Mouse (Mus musculus): Measurements from ENCODE around the gene Nbea. TPM values are rescaled to one million over a fixed set of nuclear protein-coding genes. Genes with fewer than 3 reads are reported as not detected.

Gene Nbea
- polyA plus RNA-seq, 1 experiment, result 3.6 TPM

DNA sequence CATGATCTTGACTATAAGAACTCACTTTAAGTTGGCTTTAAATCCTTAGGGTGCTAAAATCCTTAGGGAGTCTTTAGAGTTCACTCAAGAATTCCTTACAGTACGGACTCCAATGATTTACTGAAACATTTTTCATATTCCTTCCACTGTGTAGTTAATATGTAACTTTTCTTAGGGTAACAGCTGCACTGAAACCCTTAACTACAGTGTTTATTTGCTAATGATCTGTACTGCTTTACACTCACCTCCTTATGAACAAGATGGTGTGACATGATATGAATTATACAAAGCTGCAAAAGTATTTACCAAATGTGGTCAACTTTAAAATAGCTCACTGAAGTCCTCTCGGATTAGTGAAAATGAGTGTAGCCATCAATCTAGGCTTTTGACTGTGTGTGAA, 365.4 kb downstream of the Nbea start:
- Histone ChIP-seq H3K27me3 (ENCODE audit: control insufficient read depth, insufficient read depth, insufficient read length) (no peaks in the 10 kb centered on the region), H3K79me2 (ENCODE audit: control insufficient read depth, insufficient read depth) (no peaks in the 10 kb centered on the region), H3K4me3 (no peak overlapping the region), H3K4me2 (ENCODE audit: low read depth) (no peak overlapping the region), H3K36me3 (ENCODE audit: control insufficient read depth, insufficient read depth) (no peaks in the 10 kb centered on the region), H3ac (ENCODE audit: control insufficient read depth, insufficient read length) (no peak overlapping the region)
- no peak for TF ChIP-seq CEBPB (IDR thresholded peaks at IDR 0.05; ENCODE audit: insufficient read depth, poor library complexity, severe bottlenecking)
- no peak for TF ChIP-seq MYOG (IDR thresholded peaks at IDR 0.05; ENCODE audit: control insufficient read depth in 1 of 3, insufficient read depth in 1 of 3, insufficient read length in 2 of 3, low read depth in 2 of 3)
- no peak for TF ChIP-seq USF1 (IDR thresholded peaks at IDR 0.05; ENCODE audit: low read depth)

DNA sequence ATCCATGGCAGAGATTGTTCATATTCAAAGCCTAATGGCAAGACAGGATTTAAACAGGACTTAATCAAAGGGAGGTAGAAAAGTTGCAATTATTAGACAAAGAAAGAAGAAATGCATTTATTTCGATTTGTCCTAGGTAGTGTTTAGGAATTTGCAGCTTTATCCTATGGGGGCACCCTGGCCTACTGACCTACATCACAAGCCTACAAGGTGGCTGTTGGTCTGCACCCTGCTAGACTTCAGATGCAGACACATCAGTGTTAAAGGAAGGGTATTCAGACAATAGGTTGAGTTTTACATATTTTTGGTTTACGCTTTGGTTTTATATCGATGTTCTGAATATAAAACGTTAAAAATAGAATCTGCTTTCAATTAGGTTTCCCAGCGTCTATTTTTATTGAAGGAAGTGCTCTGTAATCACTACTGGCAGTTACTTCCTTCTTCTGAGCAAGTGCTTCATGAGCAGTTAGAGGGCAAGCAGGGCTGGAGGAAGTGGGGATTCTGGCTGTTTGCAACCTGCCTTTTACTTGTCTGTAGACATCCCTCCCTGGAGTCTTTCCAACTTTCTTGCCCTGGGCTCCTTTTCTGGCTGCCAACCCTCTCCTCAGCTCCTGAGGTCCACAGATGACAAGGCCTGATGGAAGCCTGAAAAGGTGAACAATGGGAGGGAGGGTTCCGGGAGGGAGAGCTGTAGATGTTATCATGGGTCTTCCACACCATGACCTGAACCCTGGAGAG, 366.7 kb downstream of the Nbea start:
- no peak overlapping the region for H3K4me2 ChIP-seq (ENCODE audit: low read depth)
- H3K36me3 ChIP-seq (ENCODE audit: control insufficient read depth, insufficient read depth), result no peaks in the 10 kb centered on the region

DNA sequence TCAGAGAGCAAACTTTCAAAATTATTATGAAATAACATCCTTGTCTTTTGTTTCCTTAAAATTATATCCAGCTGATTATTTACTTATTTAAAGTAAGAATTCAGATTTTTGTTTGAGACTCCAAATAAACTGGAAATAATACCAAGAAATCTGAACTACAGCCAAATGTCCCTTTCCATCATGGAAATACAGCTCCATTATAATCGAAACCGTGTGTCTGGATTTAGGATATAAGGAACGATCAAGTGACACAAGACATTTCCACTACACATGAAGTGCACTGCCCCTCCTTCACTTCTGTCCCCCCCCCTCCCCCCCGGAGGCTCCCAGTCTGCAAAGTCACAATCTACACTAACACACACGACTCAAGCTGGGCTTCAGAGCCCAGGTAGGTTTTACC, 367.4 kb downstream of the Nbea start:
- Histone ChIP-seq H3K36me3 (ENCODE audit: control insufficient read depth, insufficient read depth) (no peaks in the 10 kb centered on the region), H3ac (ENCODE audit: control insufficient read depth, insufficient read length) (no peak overlapping the region)
- TF ChIP-seq USF1 (IDR thresholded peaks at IDR 0.05; ENCODE audit: low read depth) (no peak), REST (IDR thresholded peaks at IDR 0.05; ENCODE audit: insufficient read depth, insufficient read length) (no peak), CEBPB (IDR thresholded peaks at IDR 0.05; ENCODE audit: insufficient read depth, poor library complexity, severe bottlenecking) (no peak), POLR2AphosphoS2 (IDR thresholded peaks at IDR 0.05; ENCODE audit: insufficient read length, low read depth) (no peak), MAX (IDR thresholded peaks at IDR 0.05; ENCODE audit: low read depth) (no peak), E2F4 (IDR thresholded peaks at IDR 0.05; ENCODE audit: insufficient read depth) (no peak), MYOG (IDR thresholded peaks at IDR 0.05; ENCODE audit: control insufficient read depth in 1 of 3, insufficient read depth in 1 of 3, insufficient read length in 2 of 3, low read depth in 2 of 3) (no peak), TCF3 (IDR thresholded peaks at IDR 0.05; ENCODE audit: insufficient read length, low read depth) (no peak)

More for the DNA sequence above, 366.7 kb downstream of the Nbea start:
- Histone ChIP-seq H3K27me3 (ENCODE audit: control insufficient read depth, insufficient read depth, insufficient read length) (no peaks in the 10 kb centered on the region), H3K79me2 (ENCODE audit: control insufficient read depth, insufficient read depth) (no peaks in the 10 kb centered on the region), H3K4me3 (no peak overlapping the region), H3ac (ENCODE audit: control insufficient read depth, insufficient read length) (no peak overlapping the region)
- no peak for TF ChIP-seq SRF (IDR thresholded peaks at IDR 0.05; ENCODE audit: control insufficient read depth, insufficient read length, low read depth)
- TF ChIP-seq CEBPB (IDR thresholded peaks at IDR 0.05; ENCODE audit: insufficient read depth, poor library complexity, severe bottlenecking), result no peak

DNA sequence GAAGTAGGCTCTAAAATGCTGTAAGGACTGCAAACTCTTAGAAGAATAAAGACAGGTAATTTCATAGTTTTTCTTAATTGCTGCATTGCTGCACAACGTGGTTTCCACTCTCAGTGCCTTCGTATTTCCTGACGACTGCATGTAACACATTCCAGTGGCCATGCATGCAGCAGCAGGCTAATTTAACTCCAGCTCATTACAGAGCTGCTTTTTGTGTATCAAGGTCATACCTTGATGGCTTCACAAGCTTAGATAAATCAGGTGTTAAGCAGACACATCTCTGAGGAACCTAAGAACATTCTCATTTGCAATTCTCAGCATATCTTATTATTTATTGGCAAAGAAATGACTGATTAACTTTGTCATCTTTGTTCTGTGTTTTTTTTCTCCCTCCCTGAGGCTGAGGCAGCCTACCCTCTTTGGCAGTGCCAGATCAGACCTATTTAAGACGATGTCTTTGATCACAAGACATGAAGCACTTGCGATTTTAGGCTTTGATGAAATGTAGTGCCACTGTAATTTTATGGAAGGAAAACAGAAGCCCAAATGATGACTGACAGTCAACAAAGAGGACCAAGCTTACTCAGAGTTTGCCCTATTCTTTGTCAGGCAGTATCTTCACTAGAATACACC, 368.4 kb downstream of the Nbea start:
- Histone ChIP-seq H3ac (ENCODE audit: control insufficient read depth, insufficient read length) (no peak overlapping the region), H3K36me3 (ENCODE audit: control insufficient read depth, insufficient read depth) (no peaks in the 10 kb centered on the region), H3K27me3 (ENCODE audit: control insufficient read depth, insufficient read depth, insufficient read length) (no peaks in the 10 kb centered on the region), H3K4me2 (ENCODE audit: low read depth) (no peak overlapping the region), H3K79me2 (ENCODE audit: control insufficient read depth, insufficient read depth) (no peaks in the 10 kb centered on the region), H3K4me3 (no peak overlapping the region)
- TF ChIP-seq MYOD1 (IDR thresholded peaks at IDR 0.05; ENCODE audit: control insufficient read depth in 1 of 3, insufficient read length in 2 of 3, low read depth in 2 of 3) (no peak), MAX (IDR thresholded peaks at IDR 0.05; ENCODE audit: low read depth) (no peak), CEBPB (IDR thresholded peaks at IDR 0.05; ENCODE audit: insufficient read depth, poor library complexity, severe bottlenecking) (no peak), POLR2AphosphoS2 (IDR thresholded peaks at IDR 0.05; ENCODE audit: insufficient read length, low read depth) (no peak), POLR2A (IDR thresholded peaks at IDR 0.05; ENCODE audit: insufficient read length, low read depth) (no peak), SRF (IDR thresholded peaks at IDR 0.05; ENCODE audit: control insufficient read depth, insufficient read length, low read depth) (no peak), TCF12 (IDR thresholded peaks at IDR 0.05; ENCODE audit: insufficient read depth, poor library complexity, severe bottlenecking) (no peak), MYOG (IDR thresholded peaks at IDR 0.05; ENCODE audit: control insufficient read depth in 1 of 3, insufficient read depth in 1 of 3, insufficient read length in 2 of 3, low read depth in 2 of 3) (no peak), USF1 (IDR thresholded peaks at IDR 0.05; ENCODE audit: low read depth) (no peak), TCF3 (IDR thresholded peaks at IDR 0.05; ENCODE audit: insufficient read length, low read depth) (no peak), REST (IDR thresholded peaks at IDR 0.05; ENCODE audit: insufficient read depth, insufficient read length) (no peak), E2F4 (IDR thresholded peaks at IDR 0.05; ENCODE audit: insufficient read depth) (no peak)

More for the DNA sequence above, 367.4 kb downstream of the Nbea start:
- Histone ChIP-seq H3K27me3 (ENCODE audit: control insufficient read depth, insufficient read depth, insufficient read length) (no peaks in the 10 kb centered on the region), H3K4me2 (ENCODE audit: low read depth) (no peak overlapping the region), H3K79me2 (ENCODE audit: control insufficient read depth, insufficient read depth) (no peaks in the 10 kb centered on the region), H3K4me3 (no peak overlapping the region)

DNA sequence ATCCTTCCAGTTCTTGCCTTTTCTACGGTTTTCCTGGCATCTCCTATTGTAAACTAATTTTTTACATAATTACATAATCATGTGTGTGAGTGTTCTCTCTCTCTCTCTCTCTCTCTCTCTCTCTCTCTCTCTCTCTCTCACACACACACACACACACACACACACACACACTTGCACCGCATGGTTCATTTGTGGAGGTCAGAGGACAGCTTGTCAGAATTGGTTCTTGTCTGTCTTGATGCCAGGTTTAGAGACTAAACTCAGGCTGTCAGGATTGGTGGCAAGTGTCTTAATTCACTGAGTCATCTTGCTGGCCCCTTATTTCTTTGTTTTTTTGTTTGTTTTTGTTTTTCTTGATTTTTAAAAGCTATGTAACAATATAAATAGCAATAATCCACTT, 388.7 kb downstream of the Nbea start:
- no peak overlapping the region for H3K4me2 ChIP-seq (ENCODE audit: low read depth)
- H3K27me3 ChIP-seq (ENCODE audit: control insufficient read depth, insufficient read depth, insufficient read length), result no peaks in the 10 kb centered on the region
- H3K4me3 ChIP-seq, result no peak overlapping the region
- H3K79me2 ChIP-seq (ENCODE audit: control insufficient read depth, insufficient read depth), result no peaks in the 10 kb centered on the region
- H3K36me3 ChIP-seq (ENCODE audit: control insufficient read depth, insufficient read depth), result no peaks in the 10 kb centered on the region
- TF ChIP-seq MAX (IDR thresholded peaks at IDR 0.05; ENCODE audit: low read depth), result no peak
- H3ac ChIP-seq (ENCODE audit: control insufficient read depth, insufficient read length), result no peak overlapping the region

Data from myocyte (in vitro differentiated cells).